Mouse (Mus musculus): ENCODE results near the gene Lilra6.
"Not testable (repeated sequence)": the region's sequence is repeated elsewhere in the genome, so short reads cannot be mapped to it uniquely, and the experiment has no call there.

Gene Lilra6

GRCm38 (mm10) chr7:3915387-3915786, at the start of gene Lilra6:
Gene Lilra6, minus strand, starts transcription at chr7:3915503.
- DNase-seq (ENCODE audit: low spot score in 2 of 2) = not testable (repeated sequence)

DNA sequence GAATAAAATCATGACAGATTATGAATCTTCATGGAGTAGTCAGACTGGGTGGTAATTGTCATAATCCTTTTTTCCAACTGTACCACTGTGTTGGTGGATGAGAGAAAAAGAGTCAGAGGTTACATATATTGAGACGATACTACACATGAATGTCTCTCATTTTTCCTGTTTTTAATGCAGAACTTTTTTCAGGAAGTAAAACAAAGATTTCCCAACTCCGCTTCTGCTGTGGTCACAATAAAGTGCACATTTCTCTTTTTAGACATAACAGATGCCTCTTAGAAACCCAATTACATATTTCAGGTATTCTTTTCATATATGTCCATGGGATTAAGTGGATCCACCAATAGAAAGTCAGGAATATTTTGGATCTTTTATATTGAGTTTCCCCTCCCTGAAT, 46.7 kb upstream of the Lilra6 start:
- no peak for DNase-seq (ENCODE audit: low spot score in 2 of 2)

GRCm38 (mm10) chr7:3957387-3957786, 42.1 kb upstream of the Lilra6 start:
- DNase-seq (ENCODE audit: low spot score in 2 of 2) = no peak

- DNase-seq (ENCODE audit: low spot score in 2 of 2) = no peak
These were observed 33.9 kb upstream of the Lilra6 start for GRCm38 (mm10) chr7:3949159-3949558.

DNA sequence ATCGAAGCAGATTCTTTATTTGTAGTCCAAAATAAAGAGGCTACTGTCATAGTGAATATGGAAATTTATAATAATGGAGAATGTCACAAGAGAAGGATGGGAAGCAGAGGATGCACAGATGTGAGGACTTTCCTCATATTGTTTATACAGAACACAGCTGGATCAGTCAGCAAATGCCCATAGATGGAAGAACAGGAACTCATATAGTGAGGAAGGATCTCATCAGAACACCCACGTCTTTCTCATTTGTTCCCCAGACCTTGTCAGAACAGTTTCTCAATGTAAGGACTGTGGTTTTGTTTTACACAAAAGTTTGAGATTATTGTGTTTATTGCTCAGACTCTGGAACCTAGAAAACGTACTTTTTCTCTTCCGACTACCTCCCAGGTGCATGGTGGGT, 32.9 kb upstream of the Lilra6 start:
- DNase-seq (ENCODE audit: low spot score in 2 of 2) = no peak

DNA sequence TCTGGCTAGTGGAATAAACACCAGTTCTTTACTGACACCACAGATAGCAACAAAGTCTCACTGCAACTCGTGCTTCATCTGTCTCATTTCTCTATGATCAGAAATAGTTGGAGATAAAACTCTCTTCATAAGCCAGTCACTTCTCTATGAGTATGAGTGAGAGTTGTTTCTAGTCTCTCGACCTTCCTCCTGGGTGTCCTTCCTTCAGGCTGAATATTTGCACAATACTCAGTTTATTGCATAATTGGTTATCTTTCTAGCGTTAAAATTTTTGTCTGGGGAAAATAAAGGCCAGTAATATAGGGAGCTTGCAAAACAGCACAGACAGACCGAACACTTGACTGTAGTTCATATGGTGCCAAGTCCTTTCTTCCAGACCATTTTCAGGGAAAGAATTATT, 30.8 kb upstream of the Lilra6 start:
- no peak for DNase-seq (ENCODE audit: low spot score in 2 of 2)

DNA sequence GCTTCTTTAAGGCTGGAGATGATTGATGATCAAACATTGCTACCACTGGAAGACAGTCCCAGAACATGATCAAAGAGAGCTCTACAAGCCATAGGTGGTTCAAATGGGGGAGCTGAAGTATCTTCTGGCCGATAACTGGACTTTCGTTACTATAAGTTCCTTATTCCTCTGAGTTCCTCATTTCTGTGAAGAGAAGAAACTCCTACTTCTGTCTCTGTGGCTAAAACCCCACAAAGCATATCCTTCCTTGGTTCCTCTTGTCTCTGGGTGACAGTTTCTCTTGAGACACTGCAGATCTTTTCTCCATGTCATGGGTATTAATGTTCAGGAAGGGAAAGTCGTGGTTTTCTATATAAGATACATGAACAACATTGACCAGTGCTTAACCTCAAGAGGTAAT, 25.6 kb upstream of the Lilra6 start:
- no peak for DNase-seq (ENCODE audit: low spot score in 2 of 2)

GRCm38 (mm10) chr7:3939866-3940525, 24.7 kb upstream of the Lilra6 start:
- no peak for DNase-seq (ENCODE audit: low spot score in 2 of 2)

GRCm38 (mm10) chr7:3935473-3935872, 20.2 kb upstream of the Lilra6 start:
- DNase-seq (ENCODE audit: low spot score in 2 of 2) = not testable (repeated sequence)

DNA sequence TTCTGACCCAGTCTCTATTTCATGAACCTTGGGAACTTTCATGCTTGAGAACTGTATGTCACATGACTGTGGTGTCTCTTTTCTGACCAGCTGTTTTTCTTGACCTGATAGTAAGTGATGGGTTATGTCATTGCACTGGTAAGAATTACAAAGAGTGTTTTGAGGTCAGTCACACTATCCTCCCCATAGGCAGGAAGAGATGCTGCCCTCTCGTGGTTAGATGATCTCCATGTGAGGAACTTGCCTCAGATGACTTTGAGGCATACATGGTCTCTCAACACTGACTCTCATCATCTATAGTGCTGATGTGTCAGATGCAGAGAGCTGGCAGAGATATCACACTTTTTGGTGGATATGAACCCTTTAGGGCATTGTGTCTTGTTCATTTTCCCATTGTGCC, 11.6 kb downstream of the Lilra6 start:
- no peak for DNase-seq (ENCODE audit: low spot score in 2 of 2)

DNA sequence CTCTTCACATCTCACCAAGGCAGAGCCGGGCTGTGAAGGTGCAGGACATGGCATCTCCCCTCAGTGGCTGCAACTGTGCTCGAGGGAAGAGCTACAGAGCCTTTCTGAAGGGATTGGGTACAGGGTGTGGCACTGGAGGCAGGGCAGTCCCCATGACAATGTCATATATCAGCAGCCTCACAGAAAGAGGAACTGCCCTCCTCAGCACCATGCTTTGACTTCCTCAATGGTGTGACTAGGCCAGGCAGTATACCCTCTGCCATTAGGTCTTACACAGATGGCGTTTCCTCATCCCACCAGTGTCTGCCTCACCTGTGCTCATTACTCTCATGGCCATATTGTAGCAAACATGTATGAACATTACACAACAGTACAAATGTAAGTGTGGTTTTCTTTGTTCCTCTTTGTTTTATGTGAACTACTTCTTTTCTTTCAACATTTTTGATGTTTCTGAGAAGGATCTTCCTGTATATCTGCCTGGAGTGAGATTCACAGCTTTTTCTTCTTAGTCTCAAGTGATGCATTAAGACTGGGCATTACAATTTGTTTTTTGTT, 17.2 kb downstream of the Lilra6 start, which contains the start of gene Gm14548:
Gene Gm14548, minus strand, starts transcription at position 85 of the 555 bp plus-strand sequence.
- DNase-seq (ENCODE audit: low spot score in 2 of 2) = not testable (repeated sequence)

DNA sequence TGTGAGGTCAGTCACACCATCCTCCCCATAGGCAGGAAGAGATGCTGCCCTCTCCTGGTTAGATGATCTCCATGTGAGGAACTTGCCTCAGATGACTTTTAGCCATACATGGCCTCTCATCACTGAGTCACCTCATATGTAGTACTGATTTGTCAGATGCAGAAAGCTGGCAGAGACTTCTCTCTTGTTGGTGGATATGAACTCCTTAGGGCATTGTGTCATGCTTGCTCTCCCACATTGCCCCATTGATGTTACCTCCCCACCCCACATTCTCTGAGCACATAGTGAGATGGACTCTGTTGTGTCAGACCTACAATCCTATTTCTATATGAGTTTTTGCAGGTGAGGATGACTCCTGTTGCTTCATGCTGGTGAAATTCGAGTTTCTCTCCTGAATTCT, 40.3 kb downstream of the Lilra6 start:
- DNase-seq (ENCODE audit: low spot score in 2 of 2) = not testable (repeated sequence)
